Mouse (Mus musculus) adrenal gland, adult 8-10 months (tissue): Measurements from ENCODE around the gene Gm20075. TPM values are rescaled to one million over a fixed set of nuclear protein-coding genes. Genes with fewer than 3 reads are reported as not detected.
"Not testable (repeated sequence)": the region's sequence is repeated elsewhere in the genome, so short reads cannot be mapped to it uniquely, and the experiment has no call there.

ENCODE experiments used
- DNase-seq: peaks from one replicate; pipeline ENCODE4 v3.0.0; 2022
- total RNA-seq, 4 experiments: library from RNA; stranded (reverse); gene quantifications; 2 replicates each; pipeline ENCODE4 v1.2.4; 2022

The Gm20075 gene
- total RNA-seq: 10 to 100 TPM; 19.2 to 28.5 (median 26.0) TPM

DNA sequence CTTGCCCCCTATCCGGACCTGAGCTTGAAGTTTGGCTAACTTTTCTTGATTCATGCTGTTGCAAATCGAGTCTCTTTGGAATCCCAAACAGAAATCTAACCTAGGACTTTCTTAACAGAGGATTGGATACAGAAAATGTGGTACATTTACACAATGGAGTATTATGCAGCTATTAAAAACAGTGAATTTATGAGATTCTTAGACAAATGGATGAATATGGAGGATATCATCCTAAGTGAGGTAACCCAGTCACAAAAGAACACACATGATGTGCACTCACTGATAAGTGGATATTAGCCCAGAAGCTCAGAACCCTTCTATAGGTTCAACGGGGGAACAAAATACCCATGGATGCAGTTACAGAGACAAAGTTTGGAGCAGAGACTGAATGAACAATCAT lies at the start of gene Gm20075:
Gm20075 (minus strand) TSS at position 101 of the 400 bp plus-strand sequence.
- DNase-seq: not testable (repeated sequence)

DNA sequence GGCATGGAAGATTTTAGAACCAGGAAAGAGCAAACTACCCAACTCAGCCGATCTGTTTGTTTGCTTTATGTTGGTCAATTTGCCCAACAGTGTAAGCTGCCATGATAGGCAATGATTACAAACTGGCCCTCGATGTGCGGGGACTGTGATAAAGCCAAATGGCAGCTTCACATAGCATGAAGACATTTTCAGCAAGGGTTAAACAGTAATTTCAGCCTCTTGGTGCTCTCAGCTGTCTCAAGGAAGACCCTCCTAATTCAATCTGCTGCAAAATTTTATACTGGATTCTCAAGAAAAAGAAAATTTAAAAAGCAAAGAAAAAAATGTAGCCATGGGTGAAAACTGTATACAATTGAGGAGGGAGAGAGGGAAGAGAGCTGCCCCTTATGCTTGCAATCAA lies 47.9 kb upstream of the Gm20075 start:
- no peak for DNase-seq

DNA sequence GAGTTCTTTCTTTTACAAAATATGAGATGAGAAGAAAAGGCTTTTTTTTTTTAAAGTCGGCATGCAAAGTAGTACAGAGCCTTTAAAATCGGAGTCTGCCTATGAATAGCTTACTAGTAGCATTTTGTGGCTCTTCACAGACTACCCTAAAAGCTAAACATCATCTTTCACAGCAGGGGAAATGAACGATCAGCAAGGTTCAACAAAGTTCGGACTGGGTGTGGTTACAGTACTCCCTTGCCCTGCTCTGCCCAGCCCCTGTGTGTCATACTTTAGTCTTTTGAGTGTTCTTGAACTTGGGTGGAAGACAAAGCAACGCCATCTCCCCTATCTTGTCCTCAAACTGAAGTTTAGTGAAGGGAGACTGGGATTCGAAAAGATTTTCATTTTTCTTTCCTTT lies 45.5 kb upstream of the Gm20075 start:
- no peak for DNase-seq

DNA sequence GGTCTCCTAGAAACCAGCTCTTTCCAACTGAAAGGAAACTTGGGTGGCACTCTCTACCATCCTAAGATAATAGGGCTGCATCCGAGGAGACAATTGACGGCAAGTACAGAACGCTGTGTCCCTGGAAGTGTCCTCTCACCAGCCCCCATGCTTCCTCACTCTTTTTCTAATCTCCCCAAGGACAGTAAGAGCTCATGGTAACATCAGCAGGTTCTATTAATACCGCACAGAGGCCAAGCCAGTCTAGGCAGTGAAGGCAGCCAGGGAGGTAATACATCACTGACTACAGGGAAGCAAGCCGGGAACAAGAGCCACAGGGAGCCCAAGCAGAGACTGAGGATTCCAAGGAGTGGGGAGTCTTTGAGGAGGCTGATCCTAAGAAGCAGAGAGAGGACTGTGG lies 43.8 kb upstream of the Gm20075 start:
- peak; percentile 20 for DNase-seq

DNA sequence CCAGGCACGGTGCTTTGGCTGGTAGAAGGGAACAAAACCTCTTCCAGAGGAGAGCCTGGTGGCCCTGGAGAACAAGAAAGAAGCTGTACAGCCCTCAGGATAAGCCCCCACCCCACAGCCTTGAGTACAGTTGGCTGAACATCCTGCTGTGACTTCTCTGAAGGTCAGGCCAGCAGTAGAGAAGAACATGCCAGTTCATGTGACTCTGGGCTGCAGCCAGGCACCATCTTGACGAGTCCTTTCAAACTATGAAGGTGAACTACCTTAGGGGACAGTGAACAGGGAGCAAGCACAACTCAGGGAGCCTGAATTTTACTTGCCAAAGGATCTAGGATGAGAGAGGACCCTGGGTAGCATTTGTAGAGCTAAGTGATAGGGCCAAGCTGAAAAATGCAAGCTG lies 31.5 kb upstream of the Gm20075 start:
- DNase-seq: no peak

DNA sequence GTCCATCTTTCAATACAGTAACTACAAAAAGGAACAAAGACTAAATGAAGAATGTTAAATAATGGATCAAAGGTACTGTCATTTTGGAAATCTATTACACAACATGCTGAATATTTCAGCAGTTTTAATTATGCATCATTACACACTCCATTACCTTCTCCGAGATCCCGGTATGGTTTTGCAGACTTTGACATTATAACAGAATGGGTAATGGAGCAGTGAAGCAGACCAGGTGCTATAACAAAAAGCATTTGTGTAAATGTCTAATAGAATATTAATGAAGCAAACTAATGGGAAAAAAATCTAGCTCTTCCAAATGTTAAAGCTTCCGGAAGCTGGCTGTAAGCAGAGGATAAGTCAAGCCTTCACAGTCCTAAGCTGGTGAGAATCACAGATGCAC lies 29.6 kb upstream of the Gm20075 start:
- DNase-seq: no peak

DNA sequence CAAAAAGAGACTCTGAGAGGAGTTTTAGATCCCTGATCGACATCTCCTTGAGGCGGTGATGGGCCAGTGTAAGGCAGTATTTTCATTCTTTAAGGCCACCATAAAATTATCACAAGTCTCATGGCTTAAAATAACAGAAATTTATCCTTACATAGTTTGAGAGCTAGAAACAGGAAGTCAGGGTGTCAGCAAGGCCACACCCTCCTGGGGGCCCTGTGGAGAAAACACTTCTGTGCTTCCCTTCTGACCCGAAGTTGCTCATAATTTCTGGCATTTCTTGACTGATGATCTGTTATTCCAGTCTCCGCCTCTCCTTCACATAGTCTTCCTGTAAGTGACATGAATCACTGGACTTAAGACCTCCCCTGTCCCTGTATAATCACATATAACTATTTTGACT lies 25.2 kb upstream of the Gm20075 start:
- DNase-seq: no peak

DNA sequence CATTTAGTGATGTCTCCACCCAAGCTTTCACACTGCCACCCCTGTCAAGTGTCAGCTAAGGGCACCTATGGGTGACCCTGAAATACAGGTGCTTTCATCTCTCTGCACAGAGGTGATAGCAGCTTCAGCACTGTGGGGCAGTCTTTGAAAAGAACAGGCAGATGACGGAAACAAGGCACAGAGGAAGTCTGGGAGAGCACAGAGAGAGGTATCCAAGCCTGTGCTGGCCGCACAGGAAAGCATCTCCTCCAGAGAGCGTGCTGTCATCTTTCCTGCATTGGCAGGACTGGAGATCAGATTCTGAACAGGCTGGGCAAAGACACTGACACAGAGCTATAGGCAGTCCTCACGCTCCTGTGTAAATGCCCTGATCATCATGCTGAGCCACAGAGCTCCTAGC lies 9.8 kb upstream of the Gm20075 start:
- DNase-seq: no peak

DNA sequence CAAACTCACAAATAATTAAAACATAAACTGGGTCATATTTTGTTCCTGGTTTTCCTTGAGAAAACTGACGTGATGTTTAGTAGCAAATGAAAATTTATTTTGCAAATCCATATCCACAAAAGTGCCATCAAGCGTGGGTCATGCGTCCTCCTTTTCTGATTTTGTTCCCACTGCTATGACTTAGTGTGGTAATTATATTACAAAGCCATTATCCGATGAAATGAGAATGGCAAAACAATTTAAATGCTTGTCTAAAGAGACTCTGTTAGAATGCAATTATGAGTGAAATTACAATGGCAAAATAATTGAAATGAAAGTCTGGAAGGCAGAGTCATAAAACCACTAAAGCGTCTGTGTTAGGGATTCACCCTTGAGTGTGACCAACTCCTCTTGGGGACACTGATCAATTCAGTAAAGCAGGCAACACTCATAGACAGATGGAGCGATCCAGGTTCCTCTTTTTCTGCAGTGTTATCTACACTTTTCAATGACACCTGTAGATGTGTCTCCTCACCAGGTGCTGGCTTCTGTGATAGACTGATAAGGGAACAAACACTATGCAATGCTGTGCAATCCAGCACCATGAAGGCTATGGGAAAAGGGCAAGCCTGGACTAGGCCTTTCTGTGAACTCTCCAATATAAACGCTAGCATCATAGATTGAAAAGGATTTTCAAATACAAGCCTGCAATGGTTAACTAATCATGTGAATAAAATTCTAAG lies 4.6 kb upstream of the Gm20075 start:
- DNase-seq: no peak

DNA sequence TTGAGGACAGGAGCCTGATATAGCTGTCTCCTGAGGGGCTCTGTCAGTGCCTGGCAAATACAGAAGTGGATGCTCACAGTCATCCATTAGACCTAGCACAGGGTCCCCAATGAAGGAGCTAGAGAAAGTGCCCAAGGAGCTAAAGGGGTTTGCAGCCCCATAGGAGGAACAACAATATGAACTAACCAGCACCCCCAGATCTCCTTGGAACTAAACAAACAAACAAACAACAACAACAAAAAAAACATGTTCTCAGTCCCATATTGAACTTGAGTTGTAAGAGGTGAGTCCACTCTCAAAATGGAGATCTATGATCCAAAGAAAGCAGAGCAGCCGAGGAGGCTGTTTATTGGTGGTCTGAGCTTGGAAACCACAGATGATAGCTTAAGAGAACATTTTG lies 578 bp upstream of the Gm20075 start, which contains the start of gene Gm17190:
Gm17190 (plus strand) TSS at position 301 of the 400 bp plus-strand sequence.
- not testable (repeated sequence) for DNase-seq

DNA sequence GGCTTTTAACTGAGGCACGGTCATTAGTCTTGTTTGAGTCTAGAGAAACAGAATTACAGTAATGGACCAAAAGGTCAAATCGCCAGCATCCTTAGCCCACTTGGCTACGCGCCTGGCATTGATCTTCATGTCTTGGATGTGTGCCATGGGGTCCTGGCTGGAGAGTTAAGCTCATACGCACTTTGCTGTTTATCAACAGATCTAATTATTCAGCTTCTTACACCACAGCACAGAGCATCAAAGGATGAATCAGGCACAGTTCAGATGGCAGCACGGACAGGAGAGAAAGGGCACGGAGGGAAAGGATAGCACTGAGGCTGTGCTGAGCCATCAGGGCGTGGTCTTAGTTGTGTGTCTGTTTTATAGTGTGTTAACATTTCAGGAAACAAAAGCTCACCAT lies 7.6 kb downstream of the Gm20075 start:
- no peak for DNase-seq

DNA sequence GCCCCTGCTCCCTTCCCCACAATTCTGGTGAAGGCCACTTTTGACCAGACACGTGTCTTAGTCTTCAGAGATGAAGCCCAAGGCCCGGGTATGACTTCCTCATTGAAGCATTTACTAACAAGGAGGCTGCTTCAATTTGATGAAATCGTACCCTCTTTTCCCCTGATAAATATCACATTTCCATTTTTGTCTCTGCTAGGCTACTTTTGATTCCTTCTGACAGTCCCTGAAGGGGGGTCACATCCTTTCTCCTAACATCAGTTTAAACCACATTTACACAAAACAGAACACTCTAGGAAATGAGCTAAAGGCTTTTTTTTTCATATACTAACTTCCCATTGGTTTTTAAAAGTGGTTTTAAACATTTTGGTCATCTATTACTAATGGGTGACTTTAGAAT lies 28.4 kb downstream of the Gm20075 start:
- no peak for DNase-seq

DNA sequence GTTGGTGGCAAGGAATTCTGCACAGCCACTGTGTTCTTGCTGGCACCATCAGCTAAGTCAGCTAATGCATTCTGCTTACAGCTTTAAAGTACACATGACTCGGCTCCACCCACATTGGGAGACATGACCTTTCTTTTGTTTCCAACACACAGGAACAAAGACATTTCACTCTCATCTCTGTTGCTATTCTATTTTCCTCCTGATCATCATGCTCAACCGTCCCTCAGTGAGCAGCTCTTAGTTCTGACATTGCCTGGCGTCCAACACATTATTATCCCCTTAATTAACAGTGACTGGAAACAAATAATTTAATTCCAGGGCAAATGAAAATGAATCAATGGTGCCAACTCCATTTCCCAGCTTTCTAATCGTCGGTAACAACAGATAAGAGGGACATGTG lies 35.8 kb downstream of the Gm20075 start:
- DNase-seq: no peak

DNA sequence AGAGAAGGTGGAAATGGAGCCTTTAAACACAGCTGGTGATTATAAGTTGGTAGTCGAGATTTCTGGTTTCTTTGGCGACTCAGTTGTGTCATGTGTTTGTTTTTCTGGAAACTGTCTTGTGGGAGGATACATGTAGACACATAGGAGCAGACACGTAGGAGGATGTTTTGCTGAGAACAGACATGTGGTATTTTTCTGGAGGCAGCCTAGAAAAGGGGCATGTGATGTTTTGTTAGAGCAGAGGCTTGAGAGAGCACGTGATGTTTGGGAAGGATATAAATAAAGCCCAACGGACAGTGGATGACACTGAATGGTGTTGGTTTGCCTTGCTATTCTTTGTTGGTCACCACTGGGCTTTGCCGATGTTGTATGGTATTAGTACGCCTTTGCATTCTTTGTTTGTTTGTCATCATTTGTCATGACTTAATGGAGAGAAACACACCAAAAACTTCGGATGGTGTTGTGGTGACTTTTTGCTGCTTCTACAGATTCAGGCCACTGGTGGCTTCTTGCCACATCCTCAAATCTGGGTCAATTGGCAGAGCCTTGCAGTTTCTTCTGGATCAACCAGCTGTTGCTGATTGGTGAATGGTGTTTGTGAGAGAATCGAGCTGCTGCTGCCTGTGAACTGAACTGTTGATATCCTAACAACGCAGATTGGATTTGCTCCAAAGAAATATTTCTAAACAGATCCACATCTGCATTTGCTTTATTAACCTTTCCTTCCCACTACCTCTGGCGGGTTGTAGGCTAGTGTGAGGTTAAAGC lies 40.7 kb downstream of the Gm20075 start:
- DNase-seq: no peak

DNA sequence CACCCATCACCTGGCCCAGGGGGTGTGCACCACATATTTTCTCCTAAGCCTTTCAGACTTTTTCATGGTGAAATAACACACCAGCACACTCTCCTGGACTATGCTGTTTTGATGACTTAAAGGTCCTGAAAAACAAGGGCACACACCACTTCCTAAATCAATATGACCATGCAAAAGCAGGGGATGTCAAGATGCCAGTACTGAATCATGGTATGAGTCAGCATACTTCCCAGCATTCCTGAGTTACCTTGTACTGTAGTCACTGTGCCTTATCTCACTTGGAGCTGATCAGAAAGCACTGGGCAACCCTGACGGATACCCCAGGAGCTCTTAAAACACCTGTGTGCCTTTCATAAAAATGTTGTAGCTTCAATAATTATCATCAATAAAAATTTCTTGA lies 41.6 kb downstream of the Gm20075 start:
- no peak for DNase-seq

DNA sequence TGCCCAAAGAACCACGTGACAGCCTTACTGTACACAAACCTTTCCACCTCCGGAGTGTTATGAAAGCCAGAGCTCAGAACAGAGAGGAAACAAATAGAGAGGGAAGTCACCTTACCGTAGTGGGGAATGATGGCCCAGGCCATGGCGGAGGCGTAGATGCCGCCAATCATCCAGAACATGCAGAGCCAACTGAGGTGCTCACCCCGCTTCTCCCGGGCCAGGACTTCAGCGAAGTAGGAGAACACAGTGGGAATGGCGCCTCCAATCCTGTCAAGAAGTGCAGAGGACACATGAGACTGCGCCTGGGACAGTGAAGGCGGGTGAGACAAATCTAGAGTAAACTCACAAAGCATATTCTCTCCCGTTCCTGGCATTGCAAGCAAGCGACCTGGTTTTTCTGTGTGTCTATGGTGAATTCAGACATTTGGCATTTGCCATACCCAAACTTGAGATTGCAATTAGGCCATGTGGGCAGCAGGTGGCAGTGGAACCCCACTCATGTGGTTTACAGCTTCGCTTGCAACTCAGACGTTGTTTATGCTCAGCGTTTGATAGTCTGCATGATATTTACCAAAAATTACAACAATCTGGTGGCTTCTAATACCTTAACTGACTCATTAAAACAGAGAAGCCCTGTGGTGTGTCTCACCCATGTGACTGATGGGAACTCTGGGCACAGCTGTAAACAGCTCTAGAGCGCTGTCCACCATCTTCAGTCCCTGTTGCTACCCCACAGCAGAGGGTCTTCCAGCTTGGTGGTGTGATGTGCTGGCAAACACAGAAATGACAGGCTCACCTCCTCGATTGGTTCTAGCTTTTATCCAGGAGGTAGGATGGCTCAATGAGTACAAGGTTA lies 50.6 kb downstream of the Gm20075 start:
- no peak for DNase-seq

Other genes with a start within 250 kb of the Gm20075 start
- 100 to 1,000 TPM; 141 to 294 (median 213) TPM for gene Iqgap2, start 189.5 kb downstream of the Gm20075 start, total RNA-seq
- not detected for gene Gm17190, start 678 bp upstream of the Gm20075 start, total RNA-seq
- 1 to 10 TPM in 2 of 4 experiments, under 1 TPM in 2; 0.64 to 1.4 (median 0.93) TPM for gene Sv2c, start 51.2 kb upstream of the Gm20075 start, total RNA-seq